Mouse (Mus musculus): ENCODE results near the gene Rbm15b.

GRCm38 (mm10) chr9:106876666-106877065 lies 10.6 kb downstream of the Rbm15b start:
- TF ChIP-seq CTCF (IDR thresholded peaks at IDR 0.05; ENCODE audit: low read depth, low read length), result no peak
- TF ChIP-seq POLR2A (IDR thresholded peaks at IDR 0.05; ENCODE audit: borderline replicate concordance, low read depth, low read length), result no peak
